Mouse (Mus musculus) forebrain, embryonic 14.5 days (tissue): ENCODE data around the gene Grasp. TPM values are rescaled to one million over a fixed set of nuclear protein-coding genes. Genes with fewer than 3 reads are reported as not detected.
A peak's percentile ranks its signal among the peaks of the same experiment; 100 is the strongest.

Experiments
- ATAC-seq: fragments of 200-750 bp; cut with Nextera tagmentation; 2 replicates; pipeline ENCODE4 v1.8.0; 2017; ENCODE audit warnings: mild to moderate bottlenecking, moderate library complexity
- DNase-seq: peaks from one replicate; pipeline ENCODE4 v3.0.0-alpha.2; 2015; ENCODE audit warnings: low spot score
- H3K27ac ChIP-seq: fragments of 300-500 bp; sonication (generic); 2 replicates; pipeline ENCODE4 v1.5.1; 2014; ENCODE audit warnings: low read depth, mild to moderate bottlenecking, control low read depth, low read length, moderate library complexity
- H3K27me3 ChIP-seq: fragments of 300-500 bp; sonication (generic); replicated peaks from 2 replicates; pipeline ENCODE4 v1.6.1; 2014; ENCODE audit warnings: low read length, control low read depth, mixed read lengths; ENCODE audit not compliant: control insufficient read depth, insufficient read depth
- H3K36me3 ChIP-seq: fragments of 300-500 bp; sonication (generic); 2 replicates; pipeline ENCODE4 v1.6.1; 2014; ENCODE audit warnings: low read length, control low read depth; ENCODE audit not compliant: control insufficient read depth, insufficient read depth
- H3K4me1 ChIP-seq: fragments of 300-500 bp; sonication (generic); 2 replicates; pipeline ENCODE4 v1.6.1; 2014; ENCODE audit warnings: antibody characterized with exemption, low read length, control low read depth; ENCODE audit not compliant: control insufficient read depth, insufficient read depth
- H3K4me2 ChIP-seq: fragments of 300-500 bp; sonication (generic); 2 replicates; pipeline ENCODE4 v1.6.1; 2014; ENCODE audit warnings: mild to moderate bottlenecking, control low read depth, low read length
- H3K4me3 ChIP-seq: fragments of 300-500 bp; sonication (generic); 2 replicates; pipeline ENCODE4 v1.5.1; 2014; ENCODE audit warnings: low read depth, low read length, control low read depth
- H3K9ac ChIP-seq: fragments of 300-500 bp; sonication (generic); 2 replicates; pipeline ENCODE4 v1.6.1; 2014; ENCODE audit warnings: mild to moderate bottlenecking, low read length, control low read depth, moderate library complexity
- H3K9me3 ChIP-seq: fragments of 300-500 bp; sonication (generic); replicated peaks from 2 replicates; pipeline ENCODE4 v1.6.1; 2016; ENCODE audit warnings: low read length, control low read depth, mixed read lengths; ENCODE audit not compliant: control insufficient read depth
- WGBS: fragments of 180-500 bp; shearing (Covaris S2); extraction: QIAGEN DNeasy Blood & Tissue Kit; methylation state at CpG from one replicate; pipeline ENCODE4 v1.1.7; 2014; 5-methylcytosine and 5-hydroxymethylcytosine counted together
- polyA plus RNA-seq: library from polyadenylated mRNA; unstranded; fragments of >200 nt; fragmentation: Nextera tagmentation; extraction: Ambion mirVana; gene quantifications from 2 replicates; pipeline ENCODE4 v1.2.1, GENCODE M21; 2014

The Grasp gene
- polyA plus RNA-seq, 1 experiment from 2014 or later, result 0.93 TPM

DNA sequence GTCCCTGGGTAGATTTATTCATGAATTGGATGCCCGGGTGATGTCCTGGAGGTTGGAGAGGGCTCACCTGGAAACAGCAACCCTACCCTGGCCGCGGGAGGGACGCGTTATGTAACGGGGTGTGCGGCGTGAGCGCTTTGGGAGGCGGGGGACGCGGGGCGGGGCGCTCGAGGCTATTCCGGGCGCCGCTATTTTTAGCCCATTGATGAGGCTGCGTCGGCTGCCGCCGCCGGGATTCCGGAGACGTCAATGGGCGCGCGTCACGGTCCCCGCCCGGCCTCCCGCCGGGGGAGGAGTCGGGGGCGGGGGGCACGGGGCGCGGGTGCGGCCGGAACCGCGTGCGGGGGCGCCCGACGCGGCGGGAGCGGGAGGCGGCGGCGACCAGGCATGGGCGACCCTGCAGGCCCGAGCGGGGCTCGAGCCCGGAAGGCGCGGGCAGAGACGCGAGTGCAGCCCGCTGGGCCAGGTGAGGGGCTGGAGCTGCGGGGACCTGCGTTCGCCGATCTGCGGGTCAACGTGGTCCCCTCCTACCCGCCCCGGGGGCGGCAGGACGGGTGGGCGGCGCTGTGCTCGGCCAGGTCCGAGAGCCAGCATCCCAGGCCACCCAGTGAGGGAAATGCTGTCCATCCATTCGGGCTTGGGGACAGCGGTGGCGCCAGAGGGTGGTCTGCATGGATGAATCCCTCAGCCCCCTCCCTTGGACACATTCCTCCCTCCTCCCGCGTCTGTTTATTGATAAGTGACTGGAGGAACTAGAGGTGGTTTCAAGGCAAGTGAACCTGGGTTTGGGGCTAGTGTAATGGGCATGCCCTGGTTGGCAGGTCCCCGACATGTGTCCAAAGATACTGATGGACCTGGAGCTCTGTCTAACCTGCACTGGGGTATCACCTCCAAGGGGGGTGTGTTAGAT lies 30.2 kb downstream of the Grasp start, which contains the start of gene Nr4a1:
TSS of gene Nr4a1 (plus strand) at position 384 of the 910 bp plus-strand sequence.
- WGBS, result 1% methylated on average over 52 of the region's 82 CpGs
- DNase-seq, result peak; percentile 73
- H3K4me1 ChIP-seq, result 0 out of 2 replicates have a peak, but pooled peaks cover 3% of the 10 kb centered on the region
- H3K4me3 ChIP-seq, result peak within 1 kb of the TSS; percentile 58
- no peaks in the 10 kb centered on the region for H3K9me3 ChIP-seq
- H3K36me3 ChIP-seq, result no peaks in the 10 kb centered on the region
- H3K27me3 ChIP-seq, result no peaks in the 10 kb centered on the region
- H3K9ac ChIP-seq, result peak within 1 kb of the TSS; percentile 81
- H3K27ac ChIP-seq, result no peak within 1 kb of the TSS
- peak within 1 kb of the TSS; percentile 91 for H3K4me2 ChIP-seq
- peak; percentile 76 for ATAC-seq

DNA sequence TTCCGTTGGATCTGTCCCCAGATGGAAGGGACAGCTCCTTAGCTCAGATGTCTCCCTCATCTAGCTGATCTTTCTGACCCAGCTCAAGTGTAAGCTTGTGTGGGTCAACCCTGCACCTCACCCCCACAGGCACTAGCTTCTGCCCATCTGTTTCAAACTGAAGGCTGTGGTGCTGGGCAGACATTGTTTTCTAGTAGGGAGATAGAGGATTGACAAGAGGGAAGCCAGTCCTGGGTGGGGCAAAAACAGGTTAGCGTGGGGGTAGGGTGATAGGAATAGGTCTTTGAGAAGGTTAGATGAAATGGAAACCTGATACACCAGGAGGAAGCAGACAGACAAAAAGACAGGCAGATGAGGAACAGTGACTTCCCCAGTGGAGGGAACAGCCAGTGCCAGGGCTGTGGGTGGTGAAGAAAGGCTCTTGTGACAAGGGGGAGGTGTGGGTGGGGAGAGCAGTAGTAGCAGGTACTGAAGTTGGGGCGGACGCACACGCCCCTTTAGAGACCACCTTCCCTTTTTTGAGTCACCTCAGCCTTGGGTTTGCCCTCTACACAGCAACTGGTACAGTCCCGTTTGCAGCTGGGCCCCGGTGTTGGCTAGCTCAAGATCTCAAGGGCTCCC lies 32.0 kb downstream of the Grasp start:
- no peak overlapping the region for H3K27ac ChIP-seq
- no peaks in the 10 kb centered on the region for H3K36me3 ChIP-seq
- H3K4me2 ChIP-seq, result no peak overlapping the region
- H3K4me1 ChIP-seq, result 0 out of 2 replicates have a peak, but pooled peaks cover 3% of the 10 kb centered on the region
- H3K4me3 ChIP-seq, result no peak overlapping the region
- DNase-seq, result no peak
- H3K9me3 ChIP-seq, result no peaks in the 10 kb centered on the region
- no peak overlapping the region for H3K9ac ChIP-seq
- ATAC-seq, result no peak
- no peaks in the 10 kb centered on the region for H3K27me3 ChIP-seq
- 84% methylated on average over 7 of the region's 7 CpGs for WGBS

DNA sequence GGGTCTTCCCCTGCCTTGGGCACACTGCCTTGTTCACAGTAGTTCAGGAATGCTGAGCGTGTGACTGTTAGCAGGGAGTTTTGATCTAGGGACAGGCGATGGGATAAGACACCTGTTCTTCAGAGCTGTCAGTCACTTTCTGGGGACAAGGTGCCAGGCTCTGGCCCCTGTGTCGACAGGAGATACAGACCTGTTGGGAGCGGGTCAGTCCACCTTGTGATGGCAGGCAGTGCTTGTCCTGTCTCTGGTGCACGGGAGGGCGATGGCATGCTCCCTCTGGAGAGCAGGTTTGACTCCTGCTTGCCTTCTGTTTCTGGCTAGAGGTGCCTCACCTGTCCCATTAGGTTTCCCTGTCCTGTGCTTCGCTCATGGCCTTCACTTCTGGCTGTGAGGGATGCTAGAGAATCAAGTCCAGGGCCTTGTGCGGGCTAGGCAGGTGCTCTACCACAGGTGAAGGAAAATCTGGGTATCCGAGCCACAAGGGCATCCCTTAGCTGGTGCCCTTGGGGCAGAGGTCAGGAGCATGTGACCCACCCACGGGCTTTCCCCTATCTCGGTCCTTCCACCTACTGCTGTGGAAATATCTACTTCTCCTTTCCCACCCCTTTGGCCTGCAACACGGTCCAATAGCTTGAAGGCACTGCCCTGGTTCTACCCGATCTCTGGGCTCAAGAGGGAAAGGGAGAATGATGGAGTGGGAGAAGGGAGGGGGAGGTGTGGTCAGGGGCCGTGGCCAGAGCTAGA lies 32.6 kb downstream of the Grasp start:
- 80% methylated on average over 14 of the region's 14 CpGs for WGBS
- H3K9ac ChIP-seq, result no peak overlapping the region
- no peak overlapping the region for H3K27ac ChIP-seq
- no peak overlapping the region for H3K4me2 ChIP-seq
- no peaks in the 10 kb centered on the region for H3K9me3 ChIP-seq
- no peak for ATAC-seq
- H3K4me3 ChIP-seq, result no peak overlapping the region
- 0 out of 2 replicates have a peak, but pooled peaks cover 3% of the 10 kb centered on the region for H3K4me1 ChIP-seq
- H3K27me3 ChIP-seq, result no peaks in the 10 kb centered on the region
- DNase-seq, result no peak
- no peaks in the 10 kb centered on the region for H3K36me3 ChIP-seq

DNA sequence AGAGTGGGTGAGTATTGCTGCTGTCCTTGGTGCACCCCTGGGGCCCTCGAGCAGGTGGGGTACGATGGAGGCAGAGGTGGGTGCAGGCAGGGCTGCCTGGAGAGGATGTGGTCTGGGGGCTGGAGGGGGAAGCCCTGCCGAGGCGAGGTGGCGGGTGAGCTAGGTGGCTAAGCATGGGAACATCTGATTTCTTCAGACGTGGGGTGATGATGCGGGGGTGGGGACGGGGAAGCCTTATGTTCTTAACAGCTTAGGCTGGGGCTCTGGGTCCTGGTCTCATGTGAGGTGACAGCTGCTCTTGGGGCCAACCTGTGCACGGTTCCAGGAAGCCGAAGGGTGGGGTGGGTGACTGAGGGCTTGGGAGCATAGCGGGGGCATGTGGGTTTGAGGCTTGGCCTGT lies 34.4 kb downstream of the Grasp start:
- no peak overlapping the region for H3K4me2 ChIP-seq
- H3K9me3 ChIP-seq, result no peaks in the 10 kb centered on the region
- no peak overlapping the region for H3K9ac ChIP-seq
- ATAC-seq (no peak), DNase-seq (no peak)
- no peak overlapping the region for H3K4me3 ChIP-seq
- 88% methylated on average over 11 of the region's 11 CpGs for WGBS
- no peaks in the 10 kb centered on the region for H3K27me3 ChIP-seq
- H3K36me3 ChIP-seq, result no peaks in the 10 kb centered on the region
- H3K4me1 ChIP-seq, result 0 out of 2 replicates have a peak, but pooled peaks cover 3% of the 10 kb centered on the region
- H3K27ac ChIP-seq, result no peak overlapping the region

DNA sequence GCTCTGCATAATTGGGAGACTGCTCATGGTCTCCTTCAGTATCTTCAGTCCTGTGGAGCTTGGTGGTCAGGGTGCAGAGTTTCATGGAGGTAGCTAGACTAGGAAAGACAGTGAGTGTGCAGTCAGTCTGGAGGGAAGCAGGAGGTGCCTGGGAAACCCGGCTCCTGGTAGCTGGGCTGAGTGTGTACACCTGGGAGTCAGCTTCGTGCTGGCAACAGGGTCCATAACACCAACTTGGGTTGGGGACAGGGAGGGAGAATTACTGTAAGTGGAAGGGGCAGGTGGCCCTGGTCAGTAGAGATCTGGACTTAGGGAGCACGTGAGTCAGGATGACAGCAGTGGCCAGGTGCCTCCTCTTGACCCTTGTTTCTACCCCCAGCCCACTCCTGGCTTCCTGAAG lies 35.9 kb downstream of the Grasp start:
- Histone ChIP-seq H3K4me1 (no peaks in the 10 kb centered on the region), H3K27ac (no peak overlapping the region), H3K9me3 (no peaks in the 10 kb centered on the region), H3K36me3 (no peaks in the 10 kb centered on the region), H3K4me2 (no peak overlapping the region), H3K4me3 (no peak overlapping the region), H3K27me3 (no peaks in the 10 kb centered on the region), H3K9ac (no peak overlapping the region)
- DNase-seq (no peak), ATAC-seq (no peak)
- 85% methylated on average over 3 of the region's 3 CpGs for WGBS

DNA sequence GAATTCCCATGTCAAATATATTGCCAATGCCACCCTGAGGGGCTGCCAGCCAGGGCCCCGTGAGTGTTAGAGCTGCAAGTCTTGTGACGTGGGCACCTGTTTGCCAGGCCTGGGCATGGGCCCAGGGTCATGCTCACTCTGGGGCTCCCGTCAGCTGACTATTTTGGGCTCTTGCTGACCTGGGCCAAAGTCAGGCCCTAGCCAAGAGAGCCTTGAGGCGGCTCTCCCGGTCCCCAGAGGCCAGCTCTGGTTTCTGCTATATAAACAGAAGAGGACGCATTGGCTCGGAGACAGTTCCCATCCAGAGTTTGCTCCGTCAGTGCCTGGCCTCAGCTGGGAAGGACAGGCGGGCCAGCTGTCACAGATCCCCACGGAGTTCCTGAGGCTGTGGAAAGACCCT lies 36.4 kb downstream of the Grasp start:
- WGBS, result 81% methylated on average over 10 of the region's 10 CpGs
- Histone ChIP-seq H3K4me2 (no peak overlapping the region), H3K9ac (no peak overlapping the region), H3K27ac (no peak overlapping the region), H3K27me3 (no peaks in the 10 kb centered on the region), H3K4me3 (no peak overlapping the region), H3K9me3 (no peaks in the 10 kb centered on the region), H3K4me1 (no peaks in the 10 kb centered on the region), H3K36me3 (no peaks in the 10 kb centered on the region)
- no peak for DNase-seq
- ATAC-seq, result no peak

DNA sequence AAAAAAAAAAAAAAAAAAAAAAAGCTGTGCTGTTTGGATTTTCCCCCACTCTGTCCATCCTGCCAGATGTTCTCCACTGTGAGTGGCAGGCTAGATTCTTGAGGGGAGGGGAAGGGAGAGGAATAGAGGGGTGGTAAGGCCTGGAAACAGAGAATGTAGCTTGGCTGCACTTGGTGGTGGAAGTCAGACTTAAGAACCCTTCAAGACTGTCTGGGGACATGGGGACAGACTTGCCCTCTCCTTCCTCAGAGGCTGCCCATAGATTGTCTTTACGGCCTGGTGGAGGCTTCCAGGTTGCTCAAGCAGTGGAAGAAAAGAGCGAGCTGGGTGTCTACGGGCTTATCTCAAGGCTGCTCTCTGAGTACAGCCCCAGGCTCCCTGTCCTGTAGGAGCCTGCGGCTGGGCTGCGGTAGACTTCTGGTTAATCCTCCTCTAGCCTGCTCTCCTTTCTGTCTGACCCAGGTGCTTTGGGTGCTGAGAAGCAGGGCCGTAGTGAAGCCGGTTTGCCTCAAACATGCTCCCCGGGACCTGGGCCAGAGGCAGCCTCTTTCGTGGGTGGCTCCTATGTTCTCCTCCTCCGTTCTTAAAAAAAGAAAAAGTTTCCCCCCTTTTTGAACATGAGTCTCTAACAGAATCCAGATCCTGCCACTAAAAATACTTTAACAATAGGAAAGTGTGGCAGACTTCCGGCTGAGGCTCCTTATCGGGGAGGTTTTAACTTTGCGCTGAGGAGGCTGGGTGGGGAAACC lies 37.1 kb downstream of the Grasp start:
- Histone ChIP-seq H3K9me3 (no peaks in the 10 kb centered on the region), H3K27ac (no peak overlapping the region), H3K4me1 (peaks cover 5% of the 10 kb centered on the region), H3K36me3 (no peaks in the 10 kb centered on the region), H3K4me2 (no peak overlapping the region), H3K27me3 (peaks cover 6% of the 10 kb centered on the region; the same call in 1 of the 2 replicates), H3K4me3 (no peak overlapping the region), H3K9ac (no peak overlapping the region)
- DNase-seq (no peak), ATAC-seq (no peak)
- WGBS, result 74% methylated on average over 13 of the region's 13 CpGs

DNA sequence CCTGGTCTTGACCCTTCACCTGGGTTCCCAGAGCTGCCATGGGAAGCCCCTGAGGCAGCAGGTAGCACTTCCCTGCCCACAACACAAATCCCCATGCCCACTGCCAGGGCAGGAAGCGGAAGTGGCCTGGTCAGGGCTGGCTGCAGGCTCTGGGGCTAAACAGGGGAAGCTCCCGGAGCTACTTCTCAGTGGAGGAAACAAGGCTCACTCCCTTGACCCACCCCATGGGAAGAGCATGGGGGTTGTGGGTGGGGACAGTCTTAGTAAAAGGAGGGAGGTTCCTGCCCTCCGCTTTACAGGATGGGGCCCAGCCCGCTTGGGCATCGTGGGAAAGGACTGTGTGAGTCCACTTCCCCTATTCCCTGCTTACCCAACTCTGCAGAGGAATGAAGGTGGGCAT lies 38.5 kb downstream of the Grasp start:
- H3K4me2 ChIP-seq, result no peak overlapping the region

More for the DNA sequence above, 38.5 kb downstream of the Grasp start:
- Histone ChIP-seq H3K27ac (no peak overlapping the region), H3K9ac (no peak overlapping the region), H3K27me3 (peaks cover 13% of the 10 kb centered on the region; the same call in 1 of the 2 replicates), H3K9me3 (no peaks in the 10 kb centered on the region), H3K36me3 (no peaks in the 10 kb centered on the region), H3K4me1 (peaks cover 6% of the 10 kb centered on the region), H3K4me3 (no peak overlapping the region)
- 80% methylated on average over 5 of the region's 5 CpGs for WGBS
- ATAC-seq (no peak), DNase-seq (no peak)
